Mouse (Mus musculus) v-Abl transformed pro-B cells (cell line): ENCODE data around the gene Lancl3.

Experiments
- in situ Hi-C, 2 experiments: fragments of 400-800 bp; cut with MboI; formaldehyde crosslinking; loops; one replicate each; pipeline ENCODE4 v1.15.1; 2025; ENCODE audit not compliant: unreplicated experiment in 2 of 2

Lancl3 gene

GRCm38 (mm10) chrX:9199761-9200371, at the start of gene Lancl3:
Lancl3 (plus strand) TSS chrX:9199902.
- in situ Hi-C loops = loop anchor here in 1 of 2 experiments (25.0 kb wide), 1 partner anchor 1012 kb away; the partner anchor contains the start of gene Rpgr

GRCm38 (mm10) chrX:9179011-9179410, 20.7 kb upstream of the Lancl3 start:
- in situ Hi-C loops = no loop called here

DNA sequence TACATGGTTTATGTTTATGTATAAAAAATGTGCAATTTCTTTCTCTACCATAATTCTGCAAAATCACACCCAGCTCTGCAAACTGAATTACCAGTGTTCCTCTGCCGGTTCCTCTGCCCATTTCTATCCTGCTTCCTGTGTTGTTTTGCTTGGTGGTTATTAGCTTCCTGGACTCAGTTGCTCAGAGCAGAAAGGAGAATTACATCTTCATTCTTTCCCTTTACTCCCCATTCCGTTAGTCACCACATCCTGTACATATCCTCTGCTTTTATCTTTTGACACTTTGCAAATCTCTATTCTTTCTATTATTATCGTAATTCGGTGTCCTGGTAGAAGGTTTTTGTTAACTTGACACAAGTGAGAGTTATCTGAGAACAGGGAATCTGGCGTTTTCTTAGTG, 18.1 kb upstream of the Lancl3 start:
- in situ Hi-C loops = no loop called here

DNA sequence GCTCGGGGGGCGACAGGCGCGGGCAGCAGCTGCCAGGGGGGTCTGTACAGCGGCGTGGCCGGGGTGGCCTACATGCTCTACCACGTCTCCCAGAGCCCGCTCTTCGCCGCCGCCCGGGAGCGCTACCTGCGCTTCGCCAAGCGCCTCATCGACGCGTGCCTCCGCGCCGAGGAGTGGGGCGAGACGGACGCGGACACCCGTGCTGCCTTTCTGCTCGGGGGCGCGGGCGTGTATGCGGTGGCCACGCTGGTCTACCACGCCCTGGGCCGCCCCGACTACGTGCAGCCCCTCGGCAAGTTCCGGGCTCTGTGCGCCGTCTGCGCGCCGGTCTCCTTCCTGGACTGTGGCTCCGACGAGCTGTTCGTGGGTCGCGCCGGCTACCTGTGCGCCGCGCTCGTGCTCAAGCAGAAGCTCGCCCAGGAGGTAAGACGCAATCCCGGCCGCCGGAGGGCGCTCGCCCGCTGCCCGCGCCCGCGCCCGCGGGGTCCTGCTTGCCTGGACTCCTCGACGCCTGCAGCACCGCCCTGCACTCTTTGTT, 747 bp downstream of the Lancl3 start:
- in situ Hi-C loops = loop anchor here in 1 of 2 experiments (25.0 kb wide), 1 partner anchor 1012 kb away; the partner anchor contains the start of gene Rpgr

- in situ Hi-C loops = loop anchor here in 1 of 2 experiments (25.0 kb wide), 1 partner anchor 1010 kb away; the partner anchor contains the start of gene Rpgr
These were observed 2.3 kb downstream of the Lancl3 start for GRCm38 (mm10) chrX:9201954-9202353.

DNA sequence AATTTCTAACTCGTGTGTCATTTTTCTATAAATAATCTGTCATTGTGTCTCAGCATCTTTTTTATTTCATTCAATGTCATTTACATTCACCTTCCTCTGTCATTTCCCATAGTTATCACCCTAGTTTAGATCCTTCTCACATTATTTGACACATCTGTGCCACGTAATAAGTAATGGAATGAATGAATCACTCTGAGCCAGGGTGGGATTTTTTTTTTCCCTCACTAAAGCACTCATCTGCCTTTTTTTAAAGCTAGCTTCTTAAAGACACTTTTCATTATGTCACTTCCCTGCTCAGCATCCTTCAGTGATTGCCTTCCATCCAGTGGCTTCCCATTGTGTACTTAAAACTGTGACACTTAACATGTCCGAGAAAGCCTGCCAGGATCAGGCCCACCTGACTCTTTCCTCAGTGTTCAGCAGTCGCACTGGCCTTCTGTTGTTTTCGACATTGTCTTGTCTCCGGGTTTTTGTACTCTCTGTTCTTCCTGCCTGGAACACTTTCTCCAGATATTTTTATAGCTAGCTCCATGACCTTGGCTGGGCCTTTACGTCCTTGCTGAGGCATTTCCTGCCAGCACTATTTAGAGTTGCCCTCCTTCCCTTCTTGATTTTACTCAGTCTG, 3.2 kb downstream of the Lancl3 start:
- in situ Hi-C loops = loop anchor here in 1 of 2 experiments (25.0 kb wide), 1 partner anchor 1009 kb away; the partner anchor contains the start of gene Rpgr

GRCm38 (mm10) chrX:9205121-9205520, 5.4 kb downstream of the Lancl3 start:
- in situ Hi-C loops = loop anchor here in 1 of 2 experiments (25.0 kb wide), 1 partner anchor 1007 kb away; the partner anchor contains the start of gene Rpgr

- in situ Hi-C loops = loop anchor here in 1 of 2 experiments (25.0 kb wide), 1 partner anchor 996 kb away; the partner anchor contains the start of gene Rpgr
These were observed 16.5 kb downstream of the Lancl3 start for GRCm38 (mm10) chrX:9216244-9216643.

- in situ Hi-C loops = loop anchor here in 1 of 2 experiments (25.0 kb wide), 1 partner anchor 993 kb away; the partner anchor contains the start of gene Rpgr
These were observed 19.9 kb downstream of the Lancl3 start for GRCm38 (mm10) chrX:9219570-9219969.

GRCm38 (mm10) chrX:9221206-9221605, 21.5 kb downstream of the Lancl3 start:
- in situ Hi-C loops = loop anchor here in 1 of 2 experiments (25.0 kb wide), 1 partner anchor 991 kb away; the partner anchor contains the start of gene Rpgr

DNA sequence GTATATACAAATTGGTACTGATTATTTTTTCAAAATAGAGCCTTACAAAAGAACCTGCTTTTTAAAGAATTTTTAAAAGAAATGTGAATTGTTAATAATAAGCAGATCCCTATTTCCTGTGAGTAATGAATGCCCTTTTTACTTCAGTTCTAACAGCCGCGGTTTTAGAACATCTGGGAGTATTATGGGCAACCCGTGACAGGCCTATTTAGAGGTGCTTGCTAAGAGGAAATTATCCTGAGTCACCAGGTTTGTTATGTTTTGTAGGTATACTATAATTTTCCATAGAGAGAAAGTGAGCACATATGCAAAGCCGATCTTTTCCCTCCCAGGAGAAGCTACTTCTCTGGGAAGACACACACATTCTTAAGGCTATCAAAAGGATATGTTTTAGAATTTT, 22.0 kb downstream of the Lancl3 start:
- in situ Hi-C loops = loop anchor here in 1 of 2 experiments (25.0 kb wide), 1 partner anchor 991 kb away; the partner anchor contains the start of gene Rpgr

GRCm38 (mm10) chrX:9222412-9223221, 22.9 kb downstream of the Lancl3 start:
- in situ Hi-C loops = loop anchor here in 1 of 2 experiments (25.0 kb wide), 1 partner anchor 990 kb away; the partner anchor contains the start of gene Rpgr

GRCm38 (mm10) chrX:9227105-9227504, 27.4 kb downstream of the Lancl3 start:
- in situ Hi-C loops = no loop called here

GRCm38 (mm10) chrX:9240737-9241591, 41.3 kb downstream of the Lancl3 start:
- in situ Hi-C loops = no loop called here

DNA sequence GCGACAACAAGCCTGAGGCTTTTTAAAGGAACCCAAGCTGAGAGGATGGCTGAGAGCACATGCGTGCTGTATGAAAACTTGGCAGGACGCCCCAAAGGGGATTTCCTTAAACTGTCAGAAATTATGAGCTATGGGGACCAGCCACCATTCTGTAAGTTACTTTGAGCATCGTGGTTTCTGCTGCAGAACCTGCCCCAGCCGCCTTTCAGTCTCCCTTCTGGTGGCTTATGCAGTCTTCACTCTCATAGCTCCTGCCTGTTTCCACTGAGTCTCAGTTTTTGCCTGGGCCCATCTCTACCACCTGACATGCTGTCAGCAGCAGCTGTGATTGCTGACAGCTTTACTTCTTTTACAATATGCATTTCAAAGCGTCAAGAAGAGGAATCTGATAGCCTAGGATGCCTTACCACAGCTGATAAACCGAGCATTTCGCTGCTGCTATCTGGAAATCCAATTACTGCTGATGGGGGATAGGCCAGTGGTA, 43.7 kb downstream of the Lancl3 start:
- in situ Hi-C loops = no loop called here

DNA sequence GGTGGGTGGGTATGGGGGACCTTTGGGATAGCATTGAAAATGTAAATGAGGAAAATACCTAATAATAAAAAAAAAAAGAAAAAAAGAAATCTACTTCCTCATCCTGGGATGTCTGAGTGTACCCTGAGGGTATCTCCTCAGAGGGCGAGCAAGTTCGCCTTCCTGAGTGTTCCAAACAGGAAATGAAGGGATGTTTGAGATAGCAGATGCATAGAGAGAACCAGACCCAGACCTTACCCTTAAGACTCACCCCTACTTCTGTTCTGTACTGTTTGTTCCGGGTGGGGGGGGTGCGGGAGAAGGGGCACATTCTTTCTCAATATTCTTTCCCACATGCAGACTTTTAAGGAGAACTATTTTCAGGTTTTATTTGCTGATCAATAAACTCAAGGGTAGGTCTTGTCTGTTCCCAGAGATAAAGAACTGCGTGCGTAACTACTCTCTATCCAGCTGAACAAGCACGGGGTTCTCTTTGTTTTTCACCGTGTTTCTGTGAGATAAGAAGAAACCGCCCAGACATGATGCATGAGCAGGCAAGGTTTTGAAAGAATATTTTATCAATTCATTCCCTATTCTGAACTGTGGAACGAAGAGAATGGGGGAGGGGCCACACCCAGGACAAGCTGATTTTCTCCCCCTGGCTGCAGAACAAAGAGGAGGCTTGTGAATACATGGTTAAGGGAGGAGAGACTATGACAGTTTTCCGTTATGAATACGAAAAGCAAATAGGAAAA, 45.1 kb downstream of the Lancl3 start:
- in situ Hi-C loops = no loop called here

- in situ Hi-C loops = no loop called here
These were observed 49.2 kb downstream of the Lancl3 start for GRCm38 (mm10) chrX:9248911-9249310.

DNA sequence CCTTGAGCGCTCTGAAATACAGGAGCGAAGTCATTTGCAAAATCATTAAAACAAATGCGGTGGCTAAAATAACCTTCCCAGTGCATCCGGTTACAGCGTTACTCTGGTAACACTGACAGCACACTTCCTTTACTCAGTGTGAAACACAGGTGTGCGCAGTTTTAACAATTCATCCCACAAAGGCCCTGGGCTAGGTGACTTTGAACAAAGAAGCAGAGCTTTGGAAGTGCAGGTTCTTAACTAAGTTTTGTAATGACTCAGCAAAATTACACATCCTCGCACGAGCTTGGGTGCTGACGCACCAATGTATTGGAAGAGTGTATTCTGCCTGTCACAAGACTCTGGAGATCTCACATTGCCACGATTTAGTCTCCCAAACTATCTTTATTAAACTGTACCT, 54.3 kb downstream of the Lancl3 start:
- in situ Hi-C loops = loop anchor here in 1 of 2 experiments (25.0 kb wide), 1 partner anchor 408 kb away; the partner anchor contains the start of gene Dynlt3
